Mouse (Mus musculus) embryonic fibroblast, embryonic 13.5 days (primary cell): Measurements from ENCODE around the gene Tagln3.

Source experiments
- CTCF ChIP-seq: IDR thresholded peaks from 2 replicates; pipeline ENCODE4 v1.5.1; 2011; ENCODE audit warnings: mild to moderate bottlenecking, control low read depth, low read length, moderate library complexity, borderline replicate concordance; ENCODE audit not compliant: insufficient read depth
- POLR2A ChIP-seq: IDR thresholded peaks from 2 replicates; pipeline ENCODE4 v1.6.1; 2011; ENCODE audit warnings: low read depth, mild to moderate bottlenecking, control low read depth, low read length, moderate library complexity

- no peak for TF ChIP-seq CTCF
- TF ChIP-seq POLR2A: no peak
These were observed 34.2 kb downstream of the Tagln3 start for GRCm38 (mm10) chr16:45690178-45690577.
